In genomic region chr5:43232480-43233315, GRCm38 (mm10) we compare ENCODE assay signal across 8 mouse cellular contexts. TPM values are rescaled to one million over a fixed set of nuclear protein-coding genes. Genes with fewer than 3 reads are reported as not detected.
A peak's percentile ranks its signal among the peaks of the same experiment; 100 is the strongest.
DNase-seq lines count a peak whose midpoint lies in the region; ATAC-seq lines count a peak whose summit lies in the region.

TSS of gene Cpeb2 (plus strand) at chr5:43233170.

- ATAC-seq in common myeloid progenitor, adult 5-6 weeks (replicated peaks; ENCODE audit: low read depth, poor library complexity, severe bottlenecking), result peak; percentile 65
- ATAC-seq in inflammation-experienced regulatory T-cells, adult 6 months, result peak; percentile 61
- ATAC-seq in megakaryocyte-erythroid progenitor cell, adult 5-6 weeks (replicated peaks; ENCODE audit: low FRiP score, low TSS enrichment, poor library complexity, severe bottlenecking), result peak; percentile 66

- intact Hi-C loops in gastrocnemius, postnatal 14 days (cut with DNase I; ENCODE audit: low total_unique reads), result loop anchor here (10.0 kb wide), 1 partner anchor 122 kb away; no protein-coding TSS in a partner anchor
- intact Hi-C loops in left cerebral cortex, postnatal 10 days (cut with DNase I), result loop anchor here (5.0 to 10.0 kb wide), 4 partner anchors 125 to 1058 kb away; no protein-coding TSS in a partner anchor

- peak; percentile 96 for DNase-seq in ZHBTc4 (ENCODE audit: low read depth, low spot score)
- DNase-seq in gastrocnemius, postnatal 14 days, result peak; percentile 91
- peak; percentile 92 to 97 for DNase-seq in left cerebral cortex, postnatal 10 days (ENCODE audit: extremely low spot score in 1 of 2, low spot score in 2 of 2)
- DNase-seq in right cerebral cortex, postnatal 25 days, result peak; percentile 95
- peak; percentile 90 to 93 for DNase-seq in urinary bladder, postnatal 4 days (ENCODE audit: low spot score in 2 of 2)

RNA-seq across cellular contexts. Expression of gene Cpeb2, which starts in this region (rescaled TPM):
- 3.1 and 4.3 TPM in 2 replicates for total RNA-seq in common myeloid progenitor, adult 5-6 weeks (2017)
- total RNA-seq in gastrocnemius, postnatal 14 days (2021), result 1 to 10 TPM; 4.1 to 5.0 TPM
- polyA plus RNA-seq in inflammation-experienced regulatory T-cells, adult 6 months (2017; shearing (Covaris generic)), result 1 to 10 TPM; 1.9 to 2.8 (median 2.4) TPM
- total RNA-seq in left cerebral cortex, postnatal 10 days (2021), result 10 to 100 TPM; 61.9 to 66.7 TPM
- total RNA-seq in megakaryocyte-erythroid progenitor cell, adult 5-6 weeks (2014; fragmentation: Nextera tagmentation), result 0.50 and 2.3 TPM in 2 replicates
- total RNA-seq in megakaryocyte-erythroid progenitor cell, adult 5-6 weeks (2017), result 0.84 and 6.1 TPM in 2 replicates

Comparison
In these comparisons a context has a peak if more than half of its experiments do, and no peak if none do; other contexts are left out.
1. Peak in every context shown above with its lines: DNase-seq and ATAC-seq.
2. RNA of gene Cpeb2 (total RNA-seq): 61.9 to 66.7 TPM in left cerebral cortex, postnatal 10 days; 0.50 to 6.1 TPM in megakaryocyte-erythroid progenitor cell, adult 5-6 weeks, 4.1 to 5.0 TPM in gastrocnemius, postnatal 14 days and 3.1 to 4.3 TPM in common myeloid progenitor, adult 5-6 weeks; every median in the first group is over 4 times any median in the second.